Mouse (Mus musculus) monocyte, adult 5-6 weeks (primary cell): ENCODE data around the gene Scd2. TPM values are rescaled to one million over a fixed set of nuclear protein-coding genes. Genes with fewer than 3 reads are reported as not detected.
"Not testable (repeated sequence)": the region's sequence is repeated elsewhere in the genome, so short reads cannot be mapped to it uniquely, and the experiment has no call there.

Source experiments
- ATAC-seq: fragments of 153-309, 156-312 bp; replicated peaks from 2 replicates; pipeline ENCODE4 v1.8.0; 2017; ENCODE audit warnings: mild to moderate bottlenecking; ENCODE audit not compliant: low TSS enrichment, insufficient number of reproducible peaks, severe bottlenecking, poor library complexity, low FRiP score
- total RNA-seq: library from RNA; stranded (forward); fragments of 200-1000, 200-491, 200-594 nt; gene quantifications from 3 replicates; pipeline ENCODE4 v1.2.3, GENCODE M21; 2017

Gene Scd2
- total RNA-seq, 1 experiment from 2014 or later: 38.6 TPM

DNA sequence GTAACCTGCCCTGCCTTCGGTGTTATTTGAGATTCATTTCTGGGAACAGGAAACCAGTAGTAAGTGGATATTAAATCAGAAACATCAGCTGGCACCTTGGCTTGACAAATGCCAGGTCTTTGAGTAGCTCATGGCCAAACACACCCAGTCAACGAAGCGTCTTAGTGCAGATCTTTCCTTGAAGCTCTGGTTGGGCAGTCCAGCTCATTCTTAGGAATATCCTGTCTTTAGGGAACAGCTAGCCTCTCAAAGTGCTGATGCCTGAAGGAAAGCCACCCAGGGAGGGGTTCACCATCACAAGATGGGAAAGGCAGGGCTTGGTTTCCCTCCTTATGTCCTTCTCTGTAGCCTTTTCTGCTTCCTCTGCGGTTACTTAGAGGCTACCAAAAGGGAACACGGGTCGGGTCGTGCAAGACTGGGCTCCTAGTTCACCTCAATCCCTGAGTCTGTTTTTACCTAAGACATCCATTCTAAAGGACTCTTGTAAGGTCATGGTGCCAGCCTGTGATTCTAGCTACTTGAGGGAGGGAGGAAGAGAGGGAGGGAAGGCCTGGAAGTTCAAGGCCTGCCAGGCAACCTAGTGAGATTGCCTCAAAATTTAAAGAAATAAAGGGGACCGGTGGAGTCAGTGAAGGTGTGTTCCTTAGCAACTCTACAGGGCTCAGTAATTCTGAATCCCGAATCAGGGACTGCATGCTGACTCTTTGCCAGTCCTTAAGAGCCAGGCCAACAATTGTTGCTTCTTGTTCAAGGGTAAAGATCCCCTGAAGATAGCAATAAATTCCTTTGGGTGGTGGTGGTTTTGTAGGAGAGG, 13.8 kb downstream of the Scd2 start:
- ATAC-seq: no peak

DNA sequence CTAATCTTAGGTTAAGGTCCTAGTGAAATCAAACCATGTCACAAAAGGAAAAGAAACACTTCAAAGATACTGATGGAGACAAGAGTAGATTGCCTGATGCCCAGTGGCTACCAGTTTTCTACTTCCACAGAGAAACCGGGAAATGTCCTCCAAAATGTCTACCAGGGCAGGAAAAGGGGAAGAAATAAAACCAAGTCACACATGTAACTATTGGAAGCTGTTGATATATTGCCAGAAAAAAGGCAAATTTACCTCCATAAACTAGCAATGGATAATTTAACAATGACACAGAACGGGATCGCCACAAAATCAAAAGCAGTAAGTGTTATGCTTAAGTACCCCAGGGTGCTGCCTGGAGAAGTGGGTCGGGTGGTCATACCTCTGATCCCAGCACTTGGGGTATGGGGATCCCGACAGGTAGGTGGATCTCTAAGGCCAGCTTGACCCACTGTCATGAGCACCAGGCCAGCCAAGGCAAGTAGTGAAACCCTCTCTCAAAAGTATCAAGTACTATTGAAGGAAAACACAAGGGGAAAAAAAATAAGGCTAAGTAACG, 14.5 kb downstream of the Scd2 start:
- ATAC-seq: no peak

DNA sequence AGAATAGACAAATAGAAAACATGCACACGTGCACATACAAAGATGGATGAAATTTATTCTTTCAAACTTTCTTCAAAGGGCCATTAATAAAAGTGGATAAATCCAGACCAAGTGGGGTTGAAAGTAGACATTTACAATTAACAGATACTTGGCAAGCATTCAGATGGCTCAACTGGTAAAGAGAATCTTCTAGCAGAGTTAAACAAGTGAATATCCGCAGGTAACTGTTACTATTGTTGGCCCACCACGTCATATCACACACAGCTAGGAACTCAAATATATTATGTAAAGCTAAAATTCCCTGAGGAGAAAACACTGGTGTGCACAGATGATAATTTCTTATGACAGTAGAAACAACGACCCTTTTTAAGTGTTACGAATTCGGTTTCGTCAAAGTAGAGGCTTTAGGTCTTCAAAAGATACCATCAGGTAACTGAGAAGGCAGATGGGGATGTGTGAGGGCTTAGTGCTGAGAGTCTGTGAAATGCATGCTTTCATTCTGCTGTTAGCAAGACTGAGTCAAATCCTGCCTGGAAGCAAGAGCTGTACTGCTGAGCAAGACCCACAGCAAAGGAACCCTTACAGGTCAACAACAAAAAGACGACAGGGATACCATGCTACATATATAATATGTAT, 15.3 kb downstream of the Scd2 start:
- ATAC-seq: no peak

DNA sequence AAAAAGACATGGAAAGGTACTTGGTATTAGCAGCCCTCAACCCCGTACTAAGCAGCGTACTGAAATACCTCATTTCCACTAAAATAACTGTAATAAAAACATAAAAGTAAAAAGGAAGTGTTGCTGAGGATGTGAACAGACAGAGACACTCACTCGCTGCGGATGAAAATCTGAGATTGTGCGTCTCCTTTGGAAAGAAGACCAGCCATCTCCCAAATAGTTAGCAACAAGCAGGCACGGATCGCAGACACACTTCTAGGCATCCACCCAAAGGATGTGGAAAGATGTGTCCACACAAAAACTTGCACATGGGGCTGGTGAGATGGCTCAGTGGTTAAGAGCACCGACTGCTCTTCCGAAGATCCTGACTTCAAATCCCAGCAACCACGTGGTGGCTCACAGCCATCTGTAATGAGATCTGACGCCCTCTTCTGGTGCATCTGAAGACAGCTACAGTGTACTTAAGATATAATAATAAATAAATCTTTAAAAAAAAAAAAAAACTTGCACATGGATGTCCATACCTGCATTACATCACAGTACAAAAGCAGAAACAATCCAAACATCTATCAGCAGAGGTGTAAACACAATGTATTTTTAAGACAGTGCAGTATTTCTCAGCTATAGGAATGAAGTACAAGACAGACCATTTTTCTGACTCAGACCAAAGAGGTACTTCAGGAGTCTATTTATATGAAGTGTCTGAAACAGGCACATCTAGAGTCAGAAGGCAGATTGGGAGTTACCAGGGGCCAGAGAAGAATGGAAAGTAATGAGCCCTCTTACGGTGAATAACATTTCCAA, 16.1 kb downstream of the Scd2 start:
- no peak for ATAC-seq

DNA sequence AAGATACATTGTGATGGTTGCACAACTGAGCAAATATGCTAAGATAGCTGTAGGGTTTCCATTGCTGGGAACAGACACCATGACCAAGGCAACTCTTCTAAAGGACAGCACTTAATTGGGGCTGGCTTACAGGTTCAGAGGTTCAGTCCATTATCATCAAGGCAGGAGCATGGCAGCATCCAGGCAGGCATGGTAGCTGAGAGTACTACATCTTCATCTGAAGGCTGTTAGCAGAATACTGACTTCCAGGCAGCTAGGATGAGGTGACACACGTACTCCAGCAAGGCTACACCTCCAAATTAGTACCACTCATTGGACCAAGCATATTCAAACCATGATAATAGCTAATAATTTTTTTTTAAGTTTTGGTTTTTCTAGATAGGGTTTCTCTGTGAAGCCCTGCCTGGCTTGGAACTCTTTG, 16.7 kb downstream of the Scd2 start:
- ATAC-seq: not testable (repeated sequence)

DNA sequence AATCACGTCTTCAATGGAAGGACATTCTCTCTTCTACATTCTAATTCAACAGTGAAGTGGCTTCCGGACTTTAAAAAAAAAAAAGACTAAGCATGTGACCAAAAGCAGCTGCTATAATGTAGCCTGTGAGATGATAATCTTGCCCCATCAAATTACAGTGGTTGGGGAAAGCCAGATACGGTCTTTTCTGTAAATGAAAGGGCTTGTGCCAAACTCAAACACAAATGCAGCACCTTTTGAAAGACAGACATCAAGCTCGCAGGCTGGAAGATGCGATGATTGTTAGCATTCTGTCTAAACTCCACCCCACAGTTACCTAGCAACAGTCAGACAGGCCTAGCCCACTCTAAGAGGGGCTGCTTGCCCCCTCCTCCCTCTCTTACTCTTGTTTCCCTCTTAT, 17.3 kb downstream of the Scd2 start:
- no peak for ATAC-seq

DNA sequence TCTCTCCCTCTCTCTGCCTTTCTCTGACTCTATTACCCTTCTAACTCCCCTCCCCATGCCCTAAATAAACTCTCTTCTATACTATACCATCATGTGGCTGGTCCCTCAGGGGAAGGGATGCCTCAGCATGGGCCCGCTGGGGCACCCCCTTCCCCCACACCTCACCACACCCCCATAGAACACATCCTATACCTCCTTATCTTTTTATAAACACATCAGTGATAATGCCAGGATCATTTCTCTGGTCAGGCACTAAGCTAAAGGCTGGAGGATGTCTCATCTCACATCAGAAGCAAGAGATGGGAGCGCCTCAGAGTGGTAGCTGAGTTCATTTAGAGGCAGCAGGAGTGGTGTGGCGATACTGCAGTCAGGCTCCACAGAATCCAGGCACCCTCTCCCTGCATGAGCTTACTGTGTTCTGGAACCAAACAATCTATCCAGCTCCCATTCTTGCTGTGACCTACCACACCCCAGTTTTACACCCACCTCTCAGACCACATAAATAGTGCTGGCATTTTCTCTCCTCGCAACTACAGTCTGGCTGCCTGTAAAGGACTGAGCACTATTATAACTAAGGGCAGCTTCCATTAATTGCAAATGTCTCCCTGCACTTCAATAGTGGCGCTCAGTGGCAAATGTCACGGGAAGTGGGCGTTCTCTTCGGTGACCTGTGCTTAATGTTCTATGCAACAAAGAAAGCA, 18.0 kb downstream of the Scd2 start:
- no peak for ATAC-seq

DNA sequence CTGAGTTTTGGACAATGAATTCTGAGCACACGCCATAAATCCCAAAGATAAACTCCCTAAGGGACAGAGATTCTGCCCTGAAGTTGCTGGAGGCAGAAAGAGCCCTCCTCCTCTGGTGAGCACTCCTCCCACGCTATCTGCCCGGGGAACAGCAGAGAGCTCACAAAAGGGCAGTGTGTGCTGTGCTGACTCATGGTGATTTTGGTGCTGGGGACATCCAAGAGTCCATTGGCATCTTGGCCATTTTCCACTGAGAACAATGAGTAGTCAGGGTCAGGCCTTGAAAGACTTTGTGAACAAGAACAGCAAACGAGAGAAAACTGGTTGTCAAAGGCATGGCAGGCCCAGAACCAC, 18.5 kb downstream of the Scd2 start:
- ATAC-seq: no peak

DNA sequence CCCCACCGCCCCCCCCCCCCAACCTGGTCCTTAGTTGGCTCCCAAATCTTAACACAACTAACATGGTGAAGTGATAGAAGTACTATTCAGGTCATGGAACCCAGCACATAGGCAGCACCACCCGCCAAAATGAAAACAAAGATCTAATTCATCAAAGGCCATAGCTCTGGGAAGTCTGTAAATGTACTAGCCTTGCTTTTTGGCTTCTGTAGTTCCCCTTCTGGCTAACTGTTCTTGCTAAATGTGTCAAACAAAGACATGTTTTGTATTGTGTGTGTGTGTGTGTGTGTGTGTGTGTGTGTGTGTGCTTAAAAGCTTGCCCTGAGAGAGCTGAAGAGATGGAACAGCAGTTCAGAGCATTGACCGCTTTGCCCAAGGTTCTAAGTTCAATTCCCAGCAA, 19.6 kb downstream of the Scd2 start:
- no peak for ATAC-seq

DNA sequence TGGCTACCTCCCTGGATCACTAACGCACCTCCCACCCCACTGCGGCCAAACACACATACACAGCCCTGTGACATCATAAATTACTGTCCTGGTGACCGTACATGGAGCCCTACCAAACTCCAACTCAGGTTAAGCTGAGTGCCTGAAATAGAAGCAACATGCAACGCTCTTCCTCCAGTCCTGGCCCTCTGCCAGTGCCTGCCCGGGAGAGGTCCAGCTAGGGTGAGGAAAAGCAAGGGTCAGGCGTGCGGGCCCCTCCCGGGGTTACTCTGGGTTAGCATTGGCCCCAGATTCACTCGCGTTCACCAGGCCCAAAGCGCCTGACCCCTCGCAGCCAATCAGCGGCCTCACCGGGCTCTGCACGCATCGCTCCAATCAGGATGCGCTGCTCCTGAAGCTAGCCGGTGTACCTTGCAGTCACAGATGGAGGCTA, 20.9 kb downstream of the Scd2 start:
- peak; percentile 92 for ATAC-seq

DNA sequence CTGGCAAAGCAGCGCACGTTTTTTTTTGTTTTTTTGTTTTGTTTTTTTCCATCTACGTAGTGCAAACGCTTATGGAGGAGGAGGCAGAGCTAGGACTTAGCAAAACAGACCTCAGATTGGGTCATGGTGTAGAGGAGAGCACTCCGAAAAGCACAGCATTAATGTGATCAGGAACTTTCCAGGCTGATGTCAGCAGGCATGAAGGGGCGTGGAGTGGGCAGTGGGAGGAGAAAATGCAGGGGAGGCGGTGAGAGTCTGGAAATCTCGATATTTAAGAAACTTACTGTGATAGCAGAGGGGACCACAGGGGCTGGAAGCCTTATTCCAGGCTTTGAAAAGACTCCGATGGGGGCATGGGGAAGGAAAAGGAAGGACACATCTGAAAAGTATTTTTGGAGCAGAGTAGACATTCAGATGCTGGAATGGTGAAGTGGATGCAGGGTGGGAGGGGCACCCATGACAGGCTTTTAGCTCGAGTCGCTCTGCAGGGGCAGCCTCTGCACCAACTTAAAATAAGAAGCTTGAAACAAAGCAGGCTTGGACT, 21.5 kb downstream of the Scd2 start:
- 0 out of 2 replicates have a peak, but pooled peaks have one; percentile 24 for ATAC-seq

DNA sequence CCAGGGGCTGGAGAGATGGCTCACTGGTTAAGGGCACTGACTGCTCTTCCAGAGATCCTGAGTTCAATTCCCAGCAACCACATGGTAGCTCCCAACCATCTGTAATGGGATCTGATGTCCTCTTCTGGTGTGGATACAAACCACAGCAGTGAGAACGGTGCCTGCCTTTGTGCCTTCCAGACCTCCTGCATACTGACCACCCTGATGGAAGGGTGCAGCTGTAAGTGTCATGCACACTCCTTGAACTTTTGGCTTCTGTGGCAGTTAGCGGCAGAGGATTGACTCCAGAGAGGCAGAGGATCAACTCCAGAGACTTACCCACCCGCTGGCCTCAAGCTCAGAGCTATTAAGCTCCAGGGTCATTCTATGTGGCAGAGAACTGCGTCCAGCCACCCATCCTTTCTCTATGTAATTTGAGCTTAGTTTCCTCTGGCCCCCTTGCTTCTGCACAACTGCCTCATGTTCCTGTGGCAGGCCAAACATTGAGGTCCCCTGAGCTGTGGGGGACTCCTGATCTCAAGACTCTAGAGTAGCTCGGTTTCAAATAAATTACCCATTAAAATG, 23.4 kb downstream of the Scd2 start:
- no peak for ATAC-seq

DNA sequence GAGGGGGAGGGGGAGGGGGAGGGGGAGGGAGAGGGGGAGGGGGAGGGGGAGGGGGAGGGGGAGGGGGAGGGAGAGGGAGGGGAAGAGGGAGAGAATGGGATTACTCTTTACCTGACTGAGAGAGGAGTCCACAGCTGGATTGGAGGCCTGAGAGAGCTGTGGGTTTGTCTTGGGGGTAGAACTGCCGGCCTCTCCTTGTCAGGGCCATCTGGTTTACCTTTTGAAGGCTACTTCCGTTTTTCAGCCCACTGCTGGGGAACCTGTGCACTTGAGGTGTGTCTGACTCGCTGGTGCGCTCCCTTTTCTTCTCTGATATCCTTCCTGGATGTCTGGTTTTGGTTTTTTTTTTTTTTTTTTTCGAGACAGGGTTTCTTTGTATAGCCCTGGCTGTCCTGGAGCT, 23.9 kb downstream of the Scd2 start:
- ATAC-seq: no peak

DNA sequence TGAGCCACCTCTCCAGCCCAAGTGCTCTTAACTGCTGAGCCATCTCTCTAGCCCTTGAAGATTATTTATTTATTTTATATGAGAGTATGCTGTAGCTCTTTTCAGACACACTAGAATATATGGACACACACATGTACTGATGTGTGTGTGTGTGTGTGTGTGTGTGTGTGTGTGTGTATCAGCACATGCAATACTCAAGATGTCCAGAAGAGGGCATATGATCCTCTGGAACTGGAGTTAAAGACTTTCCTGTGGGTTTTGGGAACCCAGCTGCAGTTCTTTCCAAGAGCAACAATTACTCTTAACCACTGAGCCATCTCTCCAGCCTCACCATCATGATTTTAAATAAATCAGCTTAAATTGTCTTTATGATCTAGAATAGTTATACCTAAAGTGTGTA, 25.1 kb downstream of the Scd2 start:
- no peak for ATAC-seq

DNA sequence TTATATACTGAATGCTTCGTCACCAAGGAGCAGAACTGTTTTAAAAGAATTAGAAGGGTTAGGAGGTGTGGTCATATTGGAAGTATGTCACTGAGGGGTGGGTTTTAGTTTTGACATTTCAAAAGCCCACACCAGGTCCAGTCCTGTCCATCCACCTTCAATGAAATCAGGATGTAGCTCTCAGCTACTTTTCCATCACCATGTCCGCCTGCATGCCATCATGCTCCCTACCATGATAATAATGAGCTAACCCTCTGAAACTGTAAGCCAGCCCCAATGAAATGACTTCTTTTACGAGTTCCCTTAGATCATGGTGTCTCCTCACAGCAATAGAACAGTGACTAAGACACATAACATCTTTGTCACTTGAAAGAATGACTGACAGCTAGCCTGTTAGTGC, 26.8 kb downstream of the Scd2 start:
- ATAC-seq: no peak

DNA sequence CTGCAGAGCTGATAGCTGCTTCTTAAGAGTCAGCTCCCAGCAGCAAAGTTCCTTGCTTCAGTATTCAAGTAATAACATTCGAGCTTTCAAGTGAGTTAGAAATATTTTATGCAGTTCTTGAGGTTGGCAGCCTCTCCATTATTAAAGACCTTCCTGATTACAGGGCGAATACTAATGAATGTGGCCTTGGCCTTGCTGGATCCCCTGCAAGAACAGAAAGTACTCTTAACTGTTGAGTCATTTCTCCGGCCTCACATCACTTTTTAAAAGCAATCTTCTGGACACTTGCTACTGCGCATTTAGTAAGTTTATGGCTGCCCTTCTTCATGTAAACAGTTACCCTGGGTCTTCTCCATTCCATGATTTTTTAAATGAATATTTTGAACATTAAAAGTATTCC, 27.7 kb downstream of the Scd2 start:
- ATAC-seq: no peak

DNA sequence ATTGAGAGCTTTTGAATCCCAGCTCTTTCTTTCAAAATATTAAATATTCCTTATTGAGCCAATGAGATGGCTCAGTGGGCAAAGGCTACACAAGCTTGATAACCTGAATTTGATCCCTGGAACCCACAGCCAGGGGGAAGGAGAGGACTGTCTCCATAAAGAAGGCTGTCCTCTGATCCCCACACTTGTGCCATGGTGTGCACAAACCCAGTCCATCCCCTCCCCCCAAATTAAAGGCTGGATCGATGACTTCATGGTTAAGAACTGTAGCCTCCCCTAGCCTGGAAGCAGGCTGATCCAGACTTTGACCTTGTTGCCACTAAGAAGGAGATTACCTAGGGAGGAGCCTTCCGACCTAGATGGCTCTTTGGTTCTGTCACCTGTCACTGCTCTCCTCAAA, 28.2 kb downstream of the Scd2 start:
- no peak for ATAC-seq

DNA sequence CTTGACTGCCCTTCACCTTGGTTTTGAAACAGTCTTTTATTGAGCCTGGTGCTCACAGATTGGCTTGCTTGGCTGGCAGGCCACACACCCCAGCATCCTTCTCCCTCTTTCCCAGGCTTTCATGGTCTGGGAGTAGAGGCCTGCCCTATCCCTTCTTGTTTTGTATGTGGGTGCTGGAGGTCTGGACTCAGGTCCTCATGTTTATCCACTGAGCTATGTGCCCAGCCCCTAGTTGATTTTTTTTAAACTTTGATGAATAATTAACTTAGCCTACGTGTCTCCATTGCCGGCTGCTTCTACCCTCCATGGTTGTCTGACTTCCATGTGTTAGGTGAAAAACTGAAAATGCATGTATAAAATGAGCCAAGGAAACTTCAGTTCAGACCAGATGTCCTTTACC, 36.1 kb downstream of the Scd2 start:
- no peak for ATAC-seq
